Mouse (Mus musculus) heart, adult 9 months (tissue): Measurements from ENCODE around the gene Eepd1.
"Not testable (repeated sequence)": the region's sequence is repeated elsewhere in the genome, so short reads cannot be mapped to it uniquely, and the experiment has no call there.

Source experiments
- DNase-seq, 2 experiments: peaks; one replicate each; pipeline ENCODE4 v3.0.0; 2022; ENCODE audit warnings: low spot score in 2 of 2

Gene Eepd1

DNA sequence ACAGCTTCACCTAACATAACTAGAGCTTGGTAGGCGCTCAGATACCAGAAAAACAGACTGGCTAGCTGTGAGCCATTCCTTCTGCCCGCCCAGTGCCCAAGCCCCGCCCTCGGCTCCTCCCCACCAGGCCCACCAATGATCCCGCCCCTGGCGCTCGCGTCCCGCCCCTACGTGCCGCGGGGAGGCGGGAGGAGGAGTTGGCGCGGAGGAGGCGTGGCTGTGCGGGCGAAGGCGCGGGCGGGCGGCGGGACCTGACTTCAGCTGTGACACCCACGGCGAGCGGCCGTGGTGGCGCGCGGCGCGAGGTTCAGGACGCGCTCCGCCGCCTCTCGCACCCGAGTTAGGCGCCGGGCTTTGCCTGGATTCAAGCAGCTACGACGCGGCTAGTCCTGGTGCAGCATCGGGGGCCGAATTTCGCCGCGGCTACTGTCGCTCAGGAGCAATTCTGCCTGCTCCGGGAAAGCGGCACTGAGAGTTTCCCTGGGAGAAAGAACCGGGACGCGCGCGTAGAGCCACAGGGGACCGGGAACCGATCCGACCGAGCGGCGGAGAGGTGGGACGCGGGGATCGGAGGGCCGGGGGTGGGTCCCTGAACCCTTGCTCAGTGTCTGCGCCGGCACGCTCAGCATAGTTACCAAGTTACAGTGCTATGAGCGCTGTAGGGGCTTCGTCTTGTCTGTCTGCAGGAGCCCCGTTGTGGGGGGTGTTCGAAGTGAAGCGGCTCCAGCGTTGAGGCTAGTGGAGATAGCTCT lies at the start of gene Eepd1:
Eepd1 (plus strand) TSS at position 204 of the 752 bp plus-strand sequence.
- peak; percentile 95 to 96 for DNase-seq

DNA sequence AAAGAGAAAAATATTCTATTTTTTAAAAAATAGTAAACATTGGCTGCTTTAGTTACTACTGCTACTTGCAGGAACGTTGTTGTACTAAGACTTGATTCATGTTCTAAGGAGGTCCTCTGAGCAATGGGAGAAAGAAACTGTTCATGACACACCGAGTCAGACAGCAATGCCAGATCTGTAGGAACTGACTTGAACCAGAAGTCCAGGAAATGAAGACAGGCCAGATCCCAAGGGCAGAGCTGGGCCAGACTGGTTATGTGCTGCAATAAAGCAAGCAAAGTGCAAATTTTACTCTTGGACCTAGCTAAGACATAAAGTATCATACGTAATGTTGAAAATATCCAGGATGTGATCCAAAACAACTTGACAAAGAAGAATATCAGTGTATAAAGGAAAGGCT lies 42.5 kb upstream of the Eepd1 start:
- DNase-seq: peak in 1 of 2 experiments; percentile 32

DNA sequence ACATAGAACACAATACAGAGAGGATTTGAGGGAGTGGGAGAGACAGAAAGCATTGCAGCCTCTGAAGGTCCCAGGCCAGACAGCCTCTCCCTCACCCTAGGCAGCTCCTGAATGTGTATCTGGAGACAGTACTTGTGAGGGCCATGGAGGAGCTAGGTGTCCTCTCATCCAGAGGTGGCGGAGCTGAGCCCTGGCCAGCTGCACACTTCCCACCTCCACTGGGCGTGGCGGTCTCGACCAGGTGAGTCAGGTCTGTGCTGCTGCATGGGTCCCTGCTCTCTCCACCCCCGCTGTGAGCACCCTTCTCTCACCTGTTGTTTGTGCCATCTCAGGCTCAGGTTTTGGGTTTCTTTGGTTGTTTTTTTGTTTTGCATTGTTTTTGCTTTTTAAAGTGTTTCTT lies 41.3 kb upstream of the Eepd1 start:
- not testable (repeated sequence) for DNase-seq

DNA sequence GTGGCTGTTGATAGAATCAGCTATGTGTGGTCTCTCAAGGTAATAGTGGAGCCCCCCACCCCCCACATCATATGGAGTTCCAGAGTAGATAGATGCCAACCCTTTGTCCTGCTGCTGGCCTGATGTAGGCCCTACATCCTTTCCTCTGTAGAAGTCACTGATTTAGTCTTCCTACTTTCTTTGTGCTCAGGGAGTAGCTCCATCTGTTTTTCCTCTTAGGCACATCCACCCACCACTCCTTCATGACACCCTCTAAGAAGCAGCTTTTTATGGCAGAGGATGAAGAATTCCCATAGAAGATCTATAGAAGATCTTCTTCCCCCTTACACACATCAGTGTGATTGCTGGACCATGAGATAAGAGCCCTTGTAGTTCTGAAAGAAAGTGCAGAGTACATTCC lies 39.3 kb upstream of the Eepd1 start:
- no peak for DNase-seq

DNA sequence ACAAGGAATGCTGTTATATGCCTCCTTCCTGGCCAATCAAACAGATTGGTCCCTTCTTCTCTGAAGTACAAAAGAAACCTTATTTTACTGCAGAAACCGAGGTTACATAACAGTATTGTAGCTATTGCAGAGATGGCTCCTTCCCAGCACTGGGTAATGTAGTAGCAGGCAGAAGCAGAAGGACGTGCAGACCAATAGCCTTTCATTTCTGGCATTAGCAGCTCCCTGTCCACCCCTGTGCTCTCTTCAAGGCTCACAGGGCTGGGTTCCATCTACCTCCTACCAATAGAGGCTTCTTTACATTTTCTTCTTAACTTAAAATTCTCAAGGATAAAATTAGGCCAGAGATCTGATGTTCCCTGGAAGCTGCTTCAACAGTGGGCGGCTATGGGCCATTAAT lies 38.3 kb upstream of the Eepd1 start:
- no peak for DNase-seq

DNA sequence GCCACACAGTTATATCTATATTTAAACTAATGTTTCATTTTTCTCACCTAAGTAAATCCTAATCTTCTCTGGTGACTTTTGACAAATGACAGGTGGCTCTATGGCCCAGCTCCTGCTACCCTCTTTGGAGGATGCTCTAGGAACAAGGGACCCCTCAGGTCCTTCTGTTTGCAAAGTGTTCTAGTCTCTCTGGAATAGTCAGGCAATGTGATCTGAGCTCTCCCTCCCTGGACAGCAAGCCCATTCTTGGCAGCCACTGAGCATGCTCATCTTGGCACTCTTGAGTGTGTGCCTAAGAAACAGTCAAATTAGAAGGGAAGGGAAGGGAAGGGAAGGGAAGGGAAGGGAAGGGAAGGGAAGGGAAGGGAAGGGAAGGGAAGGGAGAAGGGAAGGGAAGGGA lies 37.8 kb upstream of the Eepd1 start:
- DNase-seq: no peak

DNA sequence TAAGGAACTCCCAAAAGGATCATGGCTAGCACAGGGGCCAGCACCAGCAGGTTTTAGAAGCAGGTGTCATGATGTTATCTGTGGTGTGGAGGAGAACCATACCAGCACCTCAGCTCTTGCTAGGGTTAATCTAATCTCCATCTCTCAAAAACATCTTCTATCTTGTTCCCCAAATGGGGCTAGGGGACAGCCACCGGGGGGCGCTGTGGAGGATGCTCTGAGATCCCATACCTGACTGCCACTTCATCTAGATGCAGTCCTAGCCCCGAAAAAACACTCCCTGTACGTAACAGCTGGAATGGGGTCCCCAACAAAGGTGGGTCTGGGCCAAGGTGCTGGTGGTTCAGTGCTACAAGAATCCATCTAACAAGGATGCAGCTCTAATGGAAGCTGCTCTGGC lies 31.0 kb upstream of the Eepd1 start:
- DNase-seq: no peak

DNA sequence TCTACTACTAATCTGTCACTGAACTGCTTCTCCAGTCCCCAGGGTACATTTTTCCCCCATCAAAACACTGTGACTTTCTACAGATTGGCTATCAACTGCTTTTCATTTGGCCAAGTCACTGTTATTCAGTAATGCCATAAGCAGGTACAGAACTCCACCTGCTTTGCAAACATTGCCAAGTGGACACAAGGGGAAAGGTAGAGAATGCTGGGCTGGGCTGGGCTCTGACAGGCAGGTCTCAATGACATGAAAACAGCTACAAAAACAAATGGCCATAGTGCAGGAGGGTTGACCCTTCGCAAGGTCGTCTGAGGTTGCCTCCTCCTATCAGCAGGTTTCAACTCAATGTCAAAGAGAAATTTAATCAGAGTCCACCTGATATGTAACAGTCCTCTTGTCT lies 26.3 kb upstream of the Eepd1 start:
- DNase-seq: no peak

DNA sequence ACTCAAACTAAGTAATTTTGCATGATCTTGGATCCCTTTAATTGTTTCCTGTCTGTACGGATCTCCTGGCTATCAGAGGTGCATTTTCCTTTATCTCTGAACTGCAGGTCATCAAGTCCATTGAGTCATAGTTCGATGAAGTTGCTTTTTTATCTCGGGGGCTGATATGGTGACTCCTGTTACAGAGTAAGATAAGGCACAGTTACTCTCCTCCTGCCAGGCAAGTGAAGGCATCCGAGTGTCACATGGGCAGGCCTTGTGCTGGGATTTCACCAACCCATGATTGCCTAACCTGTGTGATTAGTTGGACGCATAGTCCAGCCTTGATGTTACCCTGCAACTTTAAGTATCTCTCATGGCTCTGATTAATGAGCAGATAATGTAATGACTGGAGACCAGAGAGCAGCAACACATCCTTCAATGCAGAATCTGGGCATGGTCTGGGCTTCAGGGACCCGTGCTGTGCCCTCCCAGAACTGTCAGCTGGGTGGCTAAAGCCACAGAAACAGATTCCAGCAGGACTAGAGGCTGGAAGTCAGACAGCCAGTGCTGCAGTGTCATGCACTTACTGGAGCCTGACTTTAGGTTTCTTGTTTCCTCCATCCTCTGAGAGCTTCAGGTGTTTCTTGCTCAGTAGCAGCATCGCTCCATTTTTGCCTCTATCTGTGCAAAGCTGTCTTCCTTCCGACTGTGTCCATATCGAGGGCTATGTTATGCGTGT lies 20.4 kb upstream of the Eepd1 start:
- DNase-seq: no peak

DNA sequence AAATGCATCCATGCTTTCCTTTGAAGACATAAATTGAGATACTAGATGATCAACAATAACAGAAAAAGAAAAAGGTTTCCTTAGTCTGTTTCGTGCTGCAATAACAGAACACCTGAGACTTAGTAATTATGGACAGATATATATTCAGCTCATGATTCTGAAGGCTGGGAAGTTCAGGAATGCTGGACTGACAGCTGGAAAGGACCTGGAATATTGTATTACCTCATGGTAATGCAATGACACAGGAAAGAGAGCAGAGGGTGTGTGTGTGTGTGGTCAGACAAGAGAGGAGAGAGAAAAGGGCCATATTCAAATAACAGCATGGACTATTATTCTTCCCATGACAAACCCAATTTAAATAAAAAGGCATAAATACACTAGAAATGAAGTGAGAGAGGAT lies 17.0 kb upstream of the Eepd1 start:
- DNase-seq: no peak

DNA sequence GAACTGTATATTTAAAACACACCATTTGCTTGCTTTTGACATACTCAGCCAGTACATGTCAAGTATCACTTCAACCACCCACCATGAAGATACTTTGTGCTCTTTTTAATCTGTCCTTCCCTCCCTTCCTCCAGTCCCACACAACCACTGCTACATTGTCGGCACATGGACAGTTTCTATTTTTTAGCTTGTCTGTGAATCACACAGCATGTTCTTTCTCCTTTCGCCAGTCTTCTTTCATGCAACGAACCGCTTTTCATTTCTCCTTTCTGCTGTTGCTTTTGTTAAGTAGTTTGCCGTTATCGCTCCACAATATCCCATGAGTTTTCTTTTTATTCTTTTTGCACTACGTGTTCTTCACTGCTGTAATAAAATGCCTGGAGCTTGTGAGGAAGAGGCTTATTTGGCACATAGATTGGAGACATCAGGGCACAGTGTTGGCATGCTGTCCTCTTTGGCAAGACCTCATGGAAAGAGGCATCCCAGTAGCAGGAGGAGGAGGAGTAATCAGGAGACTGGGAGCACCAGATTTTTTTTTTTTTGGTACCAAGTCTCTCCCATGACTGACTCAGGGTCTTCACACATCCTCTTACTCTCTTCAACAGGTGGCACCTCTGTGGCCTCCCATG lies 1.8 kb upstream of the Eepd1 start:
- DNase-seq: no peak

DNA sequence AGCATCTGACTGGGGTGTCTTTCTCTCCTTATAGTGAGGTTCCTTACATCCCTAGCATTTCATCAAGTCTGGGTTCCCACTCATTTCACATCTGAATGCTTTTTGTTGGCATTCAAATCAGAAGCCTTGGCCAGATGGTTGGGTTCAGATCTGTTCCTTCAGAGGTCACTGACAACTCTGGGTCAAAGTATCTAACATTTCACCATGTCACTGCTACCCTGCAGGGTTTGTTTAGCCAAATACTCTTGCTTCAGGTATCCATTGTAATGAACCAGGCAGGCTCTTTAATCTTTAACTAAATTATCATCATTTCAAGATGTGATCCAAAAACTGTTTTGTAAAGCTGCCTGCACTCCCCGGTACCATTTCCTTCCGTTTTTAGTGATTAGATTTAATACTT lies 671 bp upstream of the Eepd1 start:
- DNase-seq: no peak

DNA sequence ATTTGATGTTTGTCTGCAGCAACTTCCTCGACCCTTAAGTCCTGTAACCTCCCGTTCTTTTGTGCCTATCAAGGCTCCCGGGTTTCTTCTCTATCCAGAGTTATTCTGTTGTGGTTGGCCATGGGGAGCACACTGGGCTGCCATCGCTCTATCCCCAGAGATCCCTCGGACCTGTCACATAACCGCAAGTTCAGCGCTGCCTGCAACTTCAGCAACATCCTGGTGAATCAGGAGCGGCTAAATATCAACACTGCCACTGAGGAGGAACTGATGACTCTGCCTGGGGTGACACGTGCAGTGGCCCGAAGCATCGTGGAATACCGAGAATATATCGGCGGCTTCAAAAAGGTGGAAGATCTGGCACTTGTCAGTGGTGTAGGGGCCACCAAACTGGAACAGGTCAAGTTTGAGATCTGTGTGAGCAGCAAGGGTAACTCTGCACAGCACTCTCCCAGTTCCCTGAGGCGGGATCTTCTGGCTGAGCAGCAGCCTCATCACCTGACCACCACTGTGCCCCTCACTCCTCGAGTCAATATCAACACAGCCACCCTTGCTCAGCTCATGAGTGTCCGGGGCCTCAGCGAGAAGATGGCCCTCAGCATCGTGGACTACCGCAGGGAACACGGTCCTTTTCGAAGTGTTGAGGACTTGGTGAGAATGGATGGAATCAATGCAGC lies 1.1 kb downstream of the Eepd1 start:
- peak; percentile 38 to 52 for DNase-seq

DNA sequence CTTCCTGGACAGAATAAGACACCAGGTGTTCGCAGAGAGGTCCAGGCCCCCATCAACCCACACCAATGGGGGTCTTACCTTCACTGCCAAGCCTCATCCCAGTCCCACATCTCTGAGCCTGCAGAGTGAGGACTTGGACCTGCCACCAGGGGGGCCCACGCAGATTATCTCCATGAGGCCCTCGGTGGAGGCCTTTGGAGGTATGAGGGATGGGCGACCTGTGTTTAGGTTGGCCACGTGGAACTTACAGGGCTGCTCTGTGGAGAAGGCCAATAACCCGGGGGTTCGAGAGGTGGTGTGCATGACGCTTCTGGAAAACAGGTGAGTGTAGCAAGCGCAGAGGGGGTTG lies 1.6 kb downstream of the Eepd1 start:
- DNase-seq: no peak

DNA sequence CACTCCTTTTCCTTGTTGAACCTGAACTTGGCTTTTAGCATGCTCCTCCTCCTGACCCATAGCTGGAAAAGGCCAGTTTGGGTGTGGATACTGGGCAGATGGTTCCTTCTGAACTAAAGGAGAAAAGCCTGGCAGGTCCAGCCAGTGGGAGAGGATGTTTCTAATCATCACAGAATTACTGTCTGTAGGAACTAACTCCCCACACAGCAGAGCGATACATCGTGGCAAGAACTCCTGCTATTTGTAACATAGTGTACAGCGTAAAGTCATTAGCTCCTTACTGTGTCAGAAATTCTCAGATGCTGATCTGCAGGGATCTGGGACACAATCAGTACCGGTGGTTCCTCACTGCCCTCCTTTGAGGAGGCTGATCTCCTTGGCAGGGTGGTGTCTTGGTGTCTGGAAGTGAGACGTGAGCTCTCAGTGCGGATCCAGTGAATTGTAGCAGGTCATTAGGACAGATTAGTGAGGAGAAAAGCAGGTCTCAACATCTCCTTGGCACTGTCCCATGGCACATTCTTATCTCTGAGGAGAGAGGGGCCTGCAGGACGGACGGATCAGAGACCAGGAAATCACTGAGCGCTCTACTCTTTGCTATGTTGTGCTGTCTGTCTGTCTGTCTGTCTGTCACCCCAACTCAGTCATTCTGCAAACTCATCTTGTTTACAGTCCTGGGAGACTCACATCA lies 2.7 kb downstream of the Eepd1 start:
- no peak for DNase-seq

DNA sequence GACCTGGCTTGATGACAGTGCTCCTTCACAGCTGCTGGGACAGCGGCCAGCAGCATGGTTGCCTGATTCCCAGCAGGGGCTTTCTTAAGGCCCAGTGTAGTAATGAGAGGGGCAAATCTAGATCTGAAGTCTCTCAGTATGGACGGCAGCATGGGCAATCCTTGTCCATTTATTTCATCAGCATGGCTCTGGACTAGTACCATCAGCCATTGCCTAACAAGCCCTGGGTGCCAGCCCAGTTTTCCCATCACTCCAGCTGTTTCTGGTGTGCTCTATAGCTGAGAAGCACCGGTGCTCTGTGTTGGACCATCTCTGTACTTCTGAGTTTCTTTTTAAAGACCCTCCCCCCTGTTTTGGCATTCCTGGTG lies 3.3 kb downstream of the Eepd1 start:
- no peak for DNase-seq

DNA sequence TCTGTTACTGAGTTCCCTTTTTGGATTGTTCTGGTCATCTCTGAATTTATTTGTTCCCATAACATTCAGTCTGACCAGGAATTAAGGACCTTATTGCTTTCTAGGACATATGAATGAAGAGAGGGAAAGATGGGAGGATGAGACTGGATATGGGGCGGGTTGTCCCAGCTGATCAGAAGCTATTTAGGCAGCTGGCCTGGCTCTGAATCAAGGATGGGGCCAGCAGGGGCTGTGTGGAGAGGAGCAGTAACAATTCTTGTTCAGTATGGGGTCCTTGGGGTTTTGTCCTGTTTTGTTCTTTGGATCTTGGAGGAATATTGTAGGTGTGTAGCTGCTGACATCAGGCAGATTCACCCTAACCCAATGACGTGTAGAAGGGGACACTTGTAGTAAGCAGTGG lies 3.7 kb downstream of the Eepd1 start:
- no peak for DNase-seq

DNA sequence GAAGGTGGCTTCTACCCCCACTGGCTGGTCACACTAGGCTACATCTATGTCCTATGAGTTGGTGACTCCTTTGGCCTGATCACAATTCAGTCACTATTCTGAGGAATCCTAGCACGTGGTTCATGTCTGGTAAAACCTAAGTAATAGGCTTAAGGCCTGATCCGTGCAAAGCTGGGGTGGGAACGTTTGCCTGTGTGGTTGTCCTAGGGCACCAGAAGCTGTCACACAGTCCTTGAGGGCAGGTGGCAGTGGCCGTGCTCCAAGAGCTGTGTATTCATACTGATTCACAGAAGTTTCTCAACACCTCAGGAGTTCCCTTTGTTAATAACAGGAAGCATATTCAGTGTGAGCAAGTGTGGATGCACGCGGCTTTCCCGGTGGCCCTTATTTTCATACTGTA lies 4.1 kb downstream of the Eepd1 start:
- no peak for DNase-seq

DNA sequence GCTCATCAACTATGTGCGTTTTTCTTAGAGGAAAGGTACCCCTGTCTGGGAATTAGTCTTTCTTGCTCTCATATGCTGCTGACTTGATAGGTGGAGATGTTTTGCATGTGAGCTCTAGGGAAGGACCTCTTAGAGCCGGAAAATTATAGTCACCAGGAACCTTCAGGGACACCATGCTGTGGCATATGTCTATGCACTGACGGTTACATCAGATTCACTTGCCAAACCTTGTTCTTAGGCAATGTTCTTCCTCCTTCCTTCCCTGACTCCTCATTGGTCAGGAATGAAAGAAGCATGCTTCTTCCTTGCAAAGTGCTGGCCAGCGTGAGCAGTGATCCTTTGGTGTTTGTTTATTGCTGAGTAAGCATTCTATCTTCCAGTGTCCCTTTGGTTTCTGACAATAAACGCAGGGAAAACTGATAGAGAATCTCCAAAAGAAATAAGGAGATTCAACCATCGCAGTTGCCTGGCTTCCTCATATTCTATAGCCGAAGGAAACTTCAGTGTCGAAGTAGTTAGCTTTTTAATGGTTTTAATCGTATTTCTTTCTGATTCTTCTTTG lies 5.0 kb downstream of the Eepd1 start:
- no peak for DNase-seq

DNA sequence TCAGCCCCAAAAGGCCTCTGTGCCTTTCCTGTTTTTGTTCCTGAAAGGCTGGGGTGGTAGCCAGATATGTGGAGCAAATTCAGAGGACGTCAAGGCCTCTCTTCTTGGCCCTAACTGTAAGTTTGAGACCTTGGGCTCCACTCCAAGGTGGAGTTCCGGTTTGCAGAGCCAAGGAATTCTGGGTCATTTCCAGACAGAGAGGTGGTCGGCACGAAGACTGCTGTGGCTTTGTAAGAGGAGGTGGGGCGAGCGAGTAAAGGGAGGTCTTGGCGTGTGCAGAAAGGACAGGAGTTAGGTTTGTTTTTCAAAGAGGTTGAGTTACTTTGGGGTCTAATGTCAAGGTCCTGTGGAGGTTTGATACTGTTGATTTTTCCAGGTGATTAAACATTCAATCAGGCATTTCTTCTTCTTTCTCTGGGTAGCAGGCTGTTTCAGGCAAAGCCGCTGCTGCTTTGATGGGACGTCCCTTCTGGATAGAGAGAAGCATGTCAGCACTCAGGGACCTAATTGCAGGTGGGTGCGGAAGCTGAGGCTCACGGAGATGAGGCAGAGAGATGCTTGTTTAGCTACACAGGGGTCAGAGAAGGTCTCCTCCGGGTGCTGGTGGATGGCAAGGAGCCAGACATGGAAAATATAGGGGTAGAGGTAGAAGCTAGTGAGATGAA lies 6.2 kb downstream of the Eepd1 start:
- DNase-seq: peak; percentile 68 to 74

DNA sequence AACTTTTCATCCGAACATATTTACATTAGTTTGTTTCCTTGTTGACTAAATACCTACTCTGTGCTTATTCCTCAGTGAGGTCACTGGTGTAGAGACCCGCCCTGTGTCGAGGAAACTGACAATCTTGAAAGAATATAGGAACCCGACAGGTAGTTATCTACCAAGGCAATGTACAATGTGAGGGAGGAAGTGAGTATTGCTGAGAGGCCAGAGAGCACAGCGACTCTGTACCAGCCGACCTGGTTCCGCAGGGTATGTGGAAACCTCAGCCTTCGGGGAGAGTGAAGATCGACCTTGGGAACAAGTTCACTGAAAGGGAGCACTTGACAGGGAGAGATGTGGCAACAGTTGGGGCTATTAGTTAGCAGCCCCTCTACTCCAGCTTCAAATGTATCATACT lies 7.2 kb downstream of the Eepd1 start:
- no peak for DNase-seq
